Mouse (Mus musculus): ENCODE data around the gene Prkcb. TPM values are rescaled to one million over a fixed set of nuclear protein-coding genes. Genes with fewer than 3 reads are reported as not detected.

The Prkcb gene
- polyA plus RNA-seq, 1 experiment from 2014 or later: 4.0 TPM

- ATAC-seq (ENCODE audit: insufficient read depth): peak; percentile 25; the same call in 1 of the 2 replicates
- WGBS (ENCODE audit: insufficient replicate concordance): 20% methylated on average over 21 of the region's 21 CpGs
- Histone ChIP-seq H3K4me3 (replicated peaks) (no peak overlapping the region), H3K4me1 (replicated peaks) (peaks cover 3% of the 10 kb centered on the region; the same call in 1 of the 2 replicates), H3K9ac (no peak overlapping the region), H3K27ac (replicated peaks) (no peak overlapping the region), H3K36me3 (replicated peaks) (no peaks in the 10 kb centered on the region), H3K9me3 (replicated peaks) (no peaks in the 10 kb centered on the region), H3K4me2 (no peak overlapping the region), H3K27me3 (no peaks in the 10 kb centered on the region)
These were observed 37.1 kb upstream of the Prkcb start for GRCm38 (mm10) chr7:122251197-122252011.

GRCm38 (mm10) chr7:122256722-122257121 lies 31.8 kb upstream of the Prkcb start:
- H3K36me3 ChIP-seq (replicated peaks): no peaks in the 10 kb centered on the region
- peaks cover 3% of the 10 kb centered on the region; the same call in 1 of the 2 replicates for H3K4me1 ChIP-seq (replicated peaks)
- H3K4me2 ChIP-seq: no peak overlapping the region
- no peak overlapping the region for H3K4me3 ChIP-seq (replicated peaks)
- H3K27me3 ChIP-seq: no peaks in the 10 kb centered on the region
- no peak for ATAC-seq (ENCODE audit: insufficient read depth)
- 43% methylated on average over 7 of the region's 7 CpGs for WGBS (ENCODE audit: insufficient replicate concordance)
- H3K9ac ChIP-seq: no peak overlapping the region
- H3K9me3 ChIP-seq (replicated peaks): no peaks in the 10 kb centered on the region
- 0 out of 2 replicates have a peak overlapping the region, but pooled peaks have one; percentile 10 for H3K27ac ChIP-seq (replicated peaks)

GRCm38 (mm10) chr7:122258521-122258920 lies 30.0 kb upstream of the Prkcb start:
- Histone ChIP-seq H3K27ac (replicated peaks) (no peak overlapping the region), H3K9ac (no peak overlapping the region), H3K4me3 (replicated peaks) (no peak overlapping the region), H3K36me3 (replicated peaks) (no peaks in the 10 kb centered on the region), H3K27me3 (no peaks in the 10 kb centered on the region), H3K4me2 (no peak overlapping the region), H3K4me1 (replicated peaks) (peaks cover 3% of the 10 kb centered on the region; the same call in 1 of the 2 replicates), H3K9me3 (replicated peaks) (no peaks in the 10 kb centered on the region)
- 57% methylated on average over 4 of the region's 4 CpGs for WGBS (ENCODE audit: insufficient replicate concordance)
- no peak for ATAC-seq (ENCODE audit: insufficient read depth)

GRCm38 (mm10) chr7:122260055-122260602 lies 28.4 kb upstream of the Prkcb start:
- no peak overlapping the region for H3K4me3 ChIP-seq (replicated peaks)
- H3K4me2 ChIP-seq: no peak overlapping the region
- no peaks in the 10 kb centered on the region for H3K36me3 ChIP-seq (replicated peaks)
- ATAC-seq (ENCODE audit: insufficient read depth): no peak
- no peaks in the 10 kb centered on the region for H3K27me3 ChIP-seq
- H3K4me1 ChIP-seq (replicated peaks): peaks cover 3% of the 10 kb centered on the region; the same call in 1 of the 2 replicates
- H3K9me3 ChIP-seq (replicated peaks): no peaks in the 10 kb centered on the region
- 33% methylated on average over 5 of the region's 5 CpGs for WGBS (ENCODE audit: insufficient replicate concordance)
- peak overlapping the region; percentile 48; the same call in 1 of the 2 replicates for H3K27ac ChIP-seq (replicated peaks)
- H3K9ac ChIP-seq: no peak overlapping the region

- 57% methylated on average over 4 of the region's 4 CpGs for whole genome bisulfite sequencing (ENCODE audit: insufficient replicate concordance)
These were observed 19.5 kb upstream of the Prkcb start for GRCm38 (mm10) chr7:122268983-122269486.

GRCm38 (mm10) chr7:122272334-122272733 lies 16.2 kb upstream of the Prkcb start:
- H3K9ac ChIP-seq: no peak overlapping the region
- 75% methylated on average over 2 of the region's 2 CpGs for WGBS (ENCODE audit: insufficient replicate concordance)
- H3K36me3 ChIP-seq (replicated peaks): no peaks in the 10 kb centered on the region
- no peak for ATAC-seq (ENCODE audit: insufficient read depth)
- no peak overlapping the region for H3K27ac ChIP-seq (replicated peaks)
- no peaks in the 10 kb centered on the region for H3K4me1 ChIP-seq (replicated peaks)
- no peak overlapping the region for H3K4me3 ChIP-seq (replicated peaks)
- H3K9me3 ChIP-seq (replicated peaks): no peaks in the 10 kb centered on the region
- no peaks in the 10 kb centered on the region for H3K27me3 ChIP-seq
- H3K4me2 ChIP-seq: no peak overlapping the region

More at GRCm38 (mm10) chr7:122268983-122269486, 19.5 kb upstream of the Prkcb start:
- no peak overlapping the region for H3K4me2 ChIP-seq
- ATAC-seq (ENCODE audit: insufficient read depth): no peak
- no peak overlapping the region for H3K9ac ChIP-seq
- H3K27me3 ChIP-seq: no peaks in the 10 kb centered on the region
- no peak overlapping the region for H3K4me3 ChIP-seq (replicated peaks)
- no peaks in the 10 kb centered on the region for H3K4me1 ChIP-seq (replicated peaks)
- no peak overlapping the region for H3K27ac ChIP-seq (replicated peaks)
- no peaks in the 10 kb centered on the region for H3K36me3 ChIP-seq (replicated peaks)
- no peaks in the 10 kb centered on the region for H3K9me3 ChIP-seq (replicated peaks)

- H3K4me3 ChIP-seq (replicated peaks): no peak overlapping the region
- no peak overlapping the region for H3K4me2 ChIP-seq
- no peaks in the 10 kb centered on the region for H3K4me1 ChIP-seq (replicated peaks)
- H3K27me3 ChIP-seq: no peaks in the 10 kb centered on the region
- H3K9ac ChIP-seq: no peak overlapping the region
- 67% methylated on average over 9 of the region's 9 CpGs for WGBS (ENCODE audit: insufficient replicate concordance)
- no peaks in the 10 kb centered on the region for H3K9me3 ChIP-seq (replicated peaks)
- H3K27ac ChIP-seq (replicated peaks): no peak overlapping the region
- ATAC-seq (ENCODE audit: insufficient read depth): no peak
- H3K36me3 ChIP-seq (replicated peaks): no peaks in the 10 kb centered on the region
These were observed 9.0 kb upstream of the Prkcb start for GRCm38 (mm10) chr7:122279580-122279979.

- no peak overlapping the region for H3K27ac ChIP-seq (replicated peaks)
- ATAC-seq (ENCODE audit: insufficient read depth): no peak
- H3K36me3 ChIP-seq (replicated peaks): no peaks in the 10 kb centered on the region
- H3K4me2 ChIP-seq: no peak overlapping the region
- WGBS (ENCODE audit: insufficient replicate concordance): 19% methylated on average over 2 of the region's 2 CpGs
- no peaks in the 10 kb centered on the region for H3K9me3 ChIP-seq (replicated peaks)
- no peaks in the 10 kb centered on the region for H3K27me3 ChIP-seq
- no peak overlapping the region for H3K9ac ChIP-seq
- H3K4me3 ChIP-seq (replicated peaks): no peak overlapping the region
- H3K4me1 ChIP-seq (replicated peaks): no peaks in the 10 kb centered on the region
These were observed 8.2 kb upstream of the Prkcb start for GRCm38 (mm10) chr7:122280334-122280733.

- H3K9me3 ChIP-seq (replicated peaks): no peaks in the 10 kb centered on the region
- H3K27me3 ChIP-seq: peaks cover 5% of the 10 kb centered on the region
- H3K4me1 ChIP-seq (replicated peaks): no peaks in the 10 kb centered on the region
- no peak overlapping the region for H3K4me2 ChIP-seq
- H3K36me3 ChIP-seq (replicated peaks): no peaks in the 10 kb centered on the region
- no peak overlapping the region for H3K4me3 ChIP-seq (replicated peaks)
- no peak overlapping the region for H3K27ac ChIP-seq (replicated peaks)
- H3K9ac ChIP-seq: no peak overlapping the region
- 47% methylated on average over 2 of the region's 2 CpGs for WGBS (ENCODE audit: insufficient replicate concordance)
- ATAC-seq (ENCODE audit: insufficient read depth): no peak
These were observed 6.0 kb upstream of the Prkcb start for GRCm38 (mm10) chr7:122282584-122282983.

GRCm38 (mm10) chr7:122287217-122287616 lies 1.3 kb upstream of the Prkcb start:
- Histone ChIP-seq H3K4me1 (replicated peaks) (peaks cover 12% of the 10 kb centered on the region), H3K27ac (replicated peaks) (no peak overlapping the region), H3K4me2 (no peak overlapping the region), H3K9me3 (replicated peaks) (no peaks in the 10 kb centered on the region), H3K9ac (no peak overlapping the region), H3K36me3 (replicated peaks) (no peaks in the 10 kb centered on the region), H3K27me3 (peaks cover 40% of the 10 kb centered on the region), H3K4me3 (replicated peaks) (no peak overlapping the region)
- 38% methylated on average over 1 of the region's 1 CpGs for WGBS (ENCODE audit: insufficient replicate concordance)
- ATAC-seq (ENCODE audit: insufficient read depth): no peak

All from liver, embryonic 15.5 days (tissue).